In genomic region chr19:46332721-46333339, GRCm38 (mm10) we compare ENCODE assay signal across 17 mouse cellular contexts. TPM values are rescaled to one million over a fixed set of nuclear protein-coding genes. Genes with fewer than 3 reads are reported as not detected.
DNase-seq lines count a peak whose midpoint lies in the region; ATAC-seq and TF ChIP-seq lines count a peak whose summit lies in the region.
"Had no signal": no experiment of that assay in that cellular context is flagged by ENCODE, and none has a peak within 500 bp of the region (broad histone marks: within the 10 kb centered on the region; RNA-seq: fewer than 3 reads in every experiment).

No protein-coding gene starts in this region.

- peak overlapping the region; percentile 30; the same call in 1 of the 2 replicates for H3K4me3 ChIP-seq in hindbrain, embryonic 10.5 days
- H3K4me3 ChIP-seq in hindbrain, postnatal 0 days (ENCODE audit: low read length) = no peak overlapping the region
- no peak overlapping the region for H3K4me3 ChIP-seq in midbrain, embryonic 12.5 days
- no peak overlapping the region for H3K4me3 ChIP-seq in midbrain, embryonic 13.5 days (replicated peaks)
- H3K4me3 ChIP-seq in lung, postnatal 0 days (ENCODE audit: low read depth, low read length) = no peak overlapping the region
- H3K4me3 ChIP-seq: heart, embryonic 13.5 days; intestine, embryonic 15.5 days; kidney, embryonic 15.5 days; limb, embryonic 12.5 days; liver, embryonic 15.5 days had no signal

- peaks cover 16% of the 10 kb centered on the region for H3K27me3 ChIP-seq in hindbrain, embryonic 10.5 days (ENCODE audit: insufficient read depth, poor library complexity, severe bottlenecking)
- no peaks in the 10 kb centered on the region for H3K27me3 ChIP-seq in hindbrain, postnatal 0 days (ENCODE audit: insufficient read depth, low read length)
- H3K27me3 ChIP-seq in midbrain, embryonic 12.5 days = peaks cover 14% of the 10 kb centered on the region; the same call in 1 of the 2 replicates
- H3K27me3 ChIP-seq in midbrain, embryonic 13.5 days = no peaks in the 10 kb centered on the region
- H3K27me3 ChIP-seq in lung, postnatal 0 days (replicated peaks; ENCODE audit: insufficient read depth, low read length) = no peaks in the 10 kb centered on the region
- H3K27me3 ChIP-seq: heart, embryonic 13.5 days; intestine, embryonic 15.5 days; kidney, embryonic 15.5 days had no signal

- H3K4me1 ChIP-seq in hindbrain, embryonic 10.5 days (replicated peaks) = peaks cover 72% of the 10 kb centered on the region
- H3K4me1 ChIP-seq in hindbrain, postnatal 0 days (ENCODE audit: insufficient read depth, low read length) = peaks cover 15% of the 10 kb centered on the region
- H3K4me1 ChIP-seq in midbrain, embryonic 12.5 days = peaks cover 36% of the 10 kb centered on the region
- peaks cover 28% of the 10 kb centered on the region for H3K4me1 ChIP-seq in midbrain, embryonic 13.5 days (replicated peaks)
- peaks cover 10% of the 10 kb centered on the region for H3K4me1 ChIP-seq in lung, postnatal 0 days (ENCODE audit: insufficient read depth, low read depth, low read length)

- TF ChIP-seq CTCF in hindbrain, postnatal 0 days (IDR thresholded peaks at IDR 0.05; ENCODE audit: low read depth) = no peak
- no peak for TF ChIP-seq CTCF in lung, postnatal 0 days (IDR thresholded peaks at IDR 0.05)

- no peak overlapping the region for H3K9ac ChIP-seq in hindbrain, postnatal 0 days (replicated peaks; ENCODE audit: low read length)
- 0 out of 2 replicates have a peak overlapping the region, but pooled peaks have one; percentile 2 for H3K9ac ChIP-seq in midbrain, embryonic 12.5 days (replicated peaks)
- H3K9ac ChIP-seq in midbrain, embryonic 13.5 days (replicated peaks) = no peak overlapping the region
- no peak overlapping the region for H3K9ac ChIP-seq in lung, postnatal 0 days (replicated peaks; ENCODE audit: low read depth)
- H3K9ac ChIP-seq: heart, embryonic 13.5 days; intestine, embryonic 15.5 days; kidney, embryonic 15.5 days; limb, embryonic 12.5 days; liver, embryonic 15.5 days had no signal

- ATAC-seq in hindbrain, postnatal 0 days = no peak
- ATAC-seq in midbrain, embryonic 12.5 days (ENCODE audit: low FRiP score, low read depth) = no peak
- ATAC-seq in midbrain, embryonic 13.5 days = no peak
- ATAC-seq in lung, postnatal 0 days = no peak
- ATAC-seq: intestine, embryonic 15.5 days had no signal

- peak overlapping the region; percentile 76 for H3K27ac ChIP-seq in hindbrain, embryonic 10.5 days
- H3K27ac ChIP-seq in hindbrain, postnatal 0 days = no peak overlapping the region
- 0 out of 2 replicates have a peak overlapping the region, but pooled peaks have one; percentile 25 for H3K27ac ChIP-seq in midbrain, embryonic 12.5 days (replicated peaks)
- H3K27ac ChIP-seq in midbrain, embryonic 13.5 days = no peak overlapping the region
- H3K27ac ChIP-seq in lung, postnatal 0 days (ENCODE audit: low read length) = no peak overlapping the region
- H3K27ac ChIP-seq: heart, embryonic 13.5 days; intestine, embryonic 15.5 days; kidney, embryonic 15.5 days; limb, embryonic 12.5 days; liver, embryonic 15.5 days had no signal

- no peak overlapping the region for H3K4me2 ChIP-seq in hindbrain, postnatal 0 days (ENCODE audit: low read depth, low read length)
- H3K4me2 ChIP-seq in midbrain, embryonic 12.5 days (replicated peaks) = no peak overlapping the region
- no peak overlapping the region for H3K4me2 ChIP-seq in midbrain, embryonic 13.5 days (replicated peaks)
- H3K4me2 ChIP-seq in lung, postnatal 0 days (replicated peaks; ENCODE audit: low read depth, low read length) = no peak overlapping the region
- H3K4me2 ChIP-seq: heart, embryonic 13.5 days; intestine, embryonic 15.5 days; kidney, embryonic 15.5 days; limb, embryonic 12.5 days; liver, embryonic 15.5 days had no signal

- peaks cover 33% of the 10 kb centered on the region for H3K36me3 ChIP-seq in hindbrain, embryonic 10.5 days
- peaks cover 12% of the 10 kb centered on the region; the same call in 1 of the 2 replicates for H3K36me3 ChIP-seq in hindbrain, postnatal 0 days (ENCODE audit: insufficient read depth, low read length)
- peaks cover 25% of the 10 kb centered on the region for H3K36me3 ChIP-seq in midbrain, embryonic 12.5 days
- peaks cover 27% of the 10 kb centered on the region for H3K36me3 ChIP-seq in midbrain, embryonic 13.5 days
- H3K36me3 ChIP-seq in lung, postnatal 0 days (ENCODE audit: insufficient read depth, low read length) = 0 out of 2 replicates have a peak, but pooled peaks cover 3% of the 10 kb centered on the region

- TF ChIP-seq EP300 in lung, postnatal 0 days (IDR thresholded peaks at IDR 0.05) = no peak

- H3K9me3 ChIP-seq in hindbrain, embryonic 10.5 days = no peaks in the 10 kb centered on the region
- no peaks in the 10 kb centered on the region for H3K9me3 ChIP-seq in hindbrain, postnatal 0 days (ENCODE audit: low read length)
- no peaks in the 10 kb centered on the region for H3K9me3 ChIP-seq in midbrain, embryonic 12.5 days
- no peaks in the 10 kb centered on the region for H3K9me3 ChIP-seq in midbrain, embryonic 13.5 days
- H3K9me3 ChIP-seq in lung, postnatal 0 days (ENCODE audit: low read length) = no peaks in the 10 kb centered on the region
- H3K9me3 ChIP-seq: heart, embryonic 13.5 days; intestine, embryonic 15.5 days; kidney, embryonic 15.5 days; limb, embryonic 12.5 days; liver, embryonic 15.5 days had no signal

- WGBS in hindbrain, embryonic 10.5 days = 45% methylated on average over 7 of the region's 7 CpGs
- WGBS in hindbrain, postnatal 0 days = 40% methylated on average over 7 of the region's 7 CpGs
- 27% methylated on average over 7 of the region's 7 CpGs for WGBS in midbrain, embryonic 12.5 days
- WGBS in midbrain, embryonic 13.5 days = 29% methylated on average over 7 of the region's 7 CpGs
- 56% methylated on average over 7 of the region's 7 CpGs for WGBS in lung, postnatal 0 days

- DNase-seq in cerebellum, postnatal 25 days = peak; percentile 27
- no peak for DNase-seq in cerebellum, postnatal 4 days (ENCODE audit: low spot score in 2 of 2)
- no peak for DNase-seq in hindbrain, embryonic 10.5 days (ENCODE audit: low spot score)
- no peak for DNase-seq in hindbrain, postnatal 0 days (ENCODE audit: low spot score)
- DNase-seq in lung, postnatal 0 days (ENCODE audit: low spot score) = no peak
- DNase-seq: adrenal gland, adult 2 months; heart, postnatal 36 days; lung, postnatal 10 days; retina, postnatal 1 day; thymus, postnatal 36 days had no signal

RNA-seq across cellular contexts. Expression of gene Fbxl15, which starts 4.8 kb away (rescaled TPM):
- 23.2 and 28.2 TPM in 2 replicates for polyA plus RNA-seq in hindbrain, embryonic 10.5 days (2016; fragmentation: Nextera tagmentation; extraction: Ambion mirVana)
- 69.1 and 71.4 TPM in 2 replicates for total RNA-seq in hindbrain, postnatal 0 days (2014; rRNA removed)
- 53.3 and 54.2 TPM in 2 replicates for polyA plus RNA-seq in hindbrain, postnatal 0 days (2015; fragmentation: Nextera tagmentation; extraction: Ambion mirVana)
- 27.6 and 32.6 TPM in 2 replicates for polyA plus RNA-seq in midbrain, embryonic 12.5 days (2016; fragmentation: Nextera tagmentation; extraction: Ambion mirVana)
- polyA plus RNA-seq in midbrain, embryonic 13.5 days (2015; fragmentation: Nextera tagmentation; extraction: Ambion mirVana) = 40.8 and 44.2 TPM in 2 replicates
- 12.9 and 13.0 TPM in 2 replicates for polyA plus RNA-seq in lung, postnatal 0 days (2015; fragmentation: Nextera tagmentation; extraction: Ambion mirVana)

RNA-seq across cellular contexts. Expression of gene Cuedc2, which starts 5.7 kb away (rescaled TPM):
- 260 and 279 TPM in 2 replicates for polyA plus RNA-seq in hindbrain, embryonic 10.5 days (2016; fragmentation: Nextera tagmentation; extraction: Ambion mirVana)
- 125 and 134 TPM in 2 replicates for total RNA-seq in hindbrain, postnatal 0 days (2014; rRNA removed)
- 312 and 326 TPM in 2 replicates for polyA plus RNA-seq in hindbrain, postnatal 0 days (2015; fragmentation: Nextera tagmentation; extraction: Ambion mirVana)
- polyA plus RNA-seq in midbrain, embryonic 12.5 days (2016; fragmentation: Nextera tagmentation; extraction: Ambion mirVana) = 228 and 237 TPM in 2 replicates
- polyA plus RNA-seq in midbrain, embryonic 13.5 days (2015; fragmentation: Nextera tagmentation; extraction: Ambion mirVana) = 290 TPM in 2 replicates
- polyA plus RNA-seq in lung, postnatal 0 days (2015; fragmentation: Nextera tagmentation; extraction: Ambion mirVana) = 94.9 and 99.9 TPM in 2 replicates

RNA-seq across cellular contexts. Expression of gene Psd, which starts 5.9 kb away (rescaled TPM):
- 4.5 and 9.7 TPM in 2 replicates for polyA plus RNA-seq in hindbrain, embryonic 10.5 days (2016; fragmentation: Nextera tagmentation; extraction: Ambion mirVana)
- 380 and 396 TPM in 2 replicates for total RNA-seq in hindbrain, postnatal 0 days (2014; rRNA removed)
- 115 and 123 TPM in 2 replicates for polyA plus RNA-seq in hindbrain, postnatal 0 days (2015; fragmentation: Nextera tagmentation; extraction: Ambion mirVana)
- polyA plus RNA-seq in midbrain, embryonic 12.5 days (2016; fragmentation: Nextera tagmentation; extraction: Ambion mirVana) = 31.4 and 31.9 TPM in 2 replicates
- 61.7 and 69.0 TPM in 2 replicates for polyA plus RNA-seq in midbrain, embryonic 13.5 days (2015; fragmentation: Nextera tagmentation; extraction: Ambion mirVana)
- polyA plus RNA-seq in lung, postnatal 0 days (2015; fragmentation: Nextera tagmentation; extraction: Ambion mirVana) = 2.7 and 4.9 TPM in 2 replicates

RNA-seq across cellular contexts. Expression of gene Mfsd13a, which starts 8.1 kb away (rescaled TPM):
- 10.0 and 11.9 TPM in 2 replicates for polyA plus RNA-seq in hindbrain, embryonic 10.5 days (2016; fragmentation: Nextera tagmentation; extraction: Ambion mirVana)
- total RNA-seq in hindbrain, postnatal 0 days (2014; rRNA removed) = 7.5 and 12.3 TPM in 2 replicates
- 9.9 and 10.5 TPM in 2 replicates for polyA plus RNA-seq in hindbrain, postnatal 0 days (2015; fragmentation: Nextera tagmentation; extraction: Ambion mirVana)
- 6.5 and 7.1 TPM in 2 replicates for polyA plus RNA-seq in midbrain, embryonic 12.5 days (2016; fragmentation: Nextera tagmentation; extraction: Ambion mirVana)
- 7.8 and 9.2 TPM in 2 replicates for polyA plus RNA-seq in midbrain, embryonic 13.5 days (2015; fragmentation: Nextera tagmentation; extraction: Ambion mirVana)
- polyA plus RNA-seq in lung, postnatal 0 days (2015; fragmentation: Nextera tagmentation; extraction: Ambion mirVana) = 6.4 and 6.6 TPM in 2 replicates

RNA-seq across cellular contexts. Expression of gene 2310034G01Rik, which starts 17.3 kb away (rescaled TPM):
- 1.1 and 1.4 TPM in 2 replicates for polyA plus RNA-seq in hindbrain, embryonic 10.5 days (2016; fragmentation: Nextera tagmentation; extraction: Ambion mirVana)
- total RNA-seq in hindbrain, postnatal 0 days (2014; rRNA removed) = 0.89 and 3.3 TPM in 2 replicates
- polyA plus RNA-seq in hindbrain, postnatal 0 days (2015; fragmentation: Nextera tagmentation; extraction: Ambion mirVana) = 1.7 and 2.5 TPM in 2 replicates
- 1.4 TPM in 2 replicates for polyA plus RNA-seq in midbrain, embryonic 12.5 days (2016; fragmentation: Nextera tagmentation; extraction: Ambion mirVana)
- 1.7 TPM in 2 replicates for polyA plus RNA-seq in midbrain, embryonic 13.5 days (2015; fragmentation: Nextera tagmentation; extraction: Ambion mirVana)
- 5.0 and 7.1 TPM in 2 replicates for polyA plus RNA-seq in lung, postnatal 0 days (2015; fragmentation: Nextera tagmentation; extraction: Ambion mirVana)

Comparison
In these comparisons a context has a peak if more than half of its experiments do, and no peak if none do; other contexts are left out.
1. DNase-seq: peak in cerebellum, postnatal 25 days (2 of 2); none in cerebellum, postnatal 4 days (0 of 2), hindbrain, embryonic 10.5 days (single experiment), hindbrain, postnatal 0 days (single experiment) and lung, postnatal 0 days (single experiment).
2. H3K27ac ChIP-seq: peak in hindbrain, embryonic 10.5 days (single experiment) and midbrain, embryonic 12.5 days (single experiment); none in hindbrain, postnatal 0 days (single experiment), midbrain, embryonic 13.5 days (single experiment) and lung, postnatal 0 days (single experiment).